Mouse (Mus musculus) forebrain, embryonic 14.5 days (tissue): ENCODE data around the gene Igdcc3. TPM values are rescaled to one million over a fixed set of nuclear protein-coding genes. Genes with fewer than 3 reads are reported as not detected.
A peak's percentile ranks its signal among the peaks of the same experiment; 100 is the strongest.

Experiments
- ATAC-seq: fragments of 200-750 bp; cut with Nextera tagmentation; 2 replicates; pipeline ENCODE4 v1.8.0; 2017; ENCODE audit warnings: mild to moderate bottlenecking, moderate library complexity
- DNase-seq: peaks from one replicate; pipeline ENCODE4 v3.0.0-alpha.2; 2015; ENCODE audit warnings: low spot score
- H3K27ac ChIP-seq: fragments of 300-500 bp; sonication (generic); 2 replicates; pipeline ENCODE4 v1.5.1; 2014; ENCODE audit warnings: low read depth, mild to moderate bottlenecking, control low read depth, low read length, moderate library complexity
- H3K27me3 ChIP-seq: fragments of 300-500 bp; sonication (generic); replicated peaks from 2 replicates; pipeline ENCODE4 v1.6.1; 2014; ENCODE audit warnings: low read length, control low read depth, mixed read lengths; ENCODE audit not compliant: control insufficient read depth, insufficient read depth
- H3K36me3 ChIP-seq: fragments of 300-500 bp; sonication (generic); 2 replicates; pipeline ENCODE4 v1.6.1; 2014; ENCODE audit warnings: low read length, control low read depth; ENCODE audit not compliant: control insufficient read depth, insufficient read depth
- H3K4me1 ChIP-seq: fragments of 300-500 bp; sonication (generic); 2 replicates; pipeline ENCODE4 v1.6.1; 2014; ENCODE audit warnings: antibody characterized with exemption, low read length, control low read depth; ENCODE audit not compliant: control insufficient read depth, insufficient read depth
- H3K4me2 ChIP-seq: fragments of 300-500 bp; sonication (generic); 2 replicates; pipeline ENCODE4 v1.6.1; 2014; ENCODE audit warnings: mild to moderate bottlenecking, control low read depth, low read length
- H3K4me3 ChIP-seq: fragments of 300-500 bp; sonication (generic); 2 replicates; pipeline ENCODE4 v1.5.1; 2014; ENCODE audit warnings: low read depth, low read length, control low read depth
- H3K9ac ChIP-seq: fragments of 300-500 bp; sonication (generic); 2 replicates; pipeline ENCODE4 v1.6.1; 2014; ENCODE audit warnings: mild to moderate bottlenecking, low read length, control low read depth, moderate library complexity
- H3K9me3 ChIP-seq: fragments of 300-500 bp; sonication (generic); replicated peaks from 2 replicates; pipeline ENCODE4 v1.6.1; 2016; ENCODE audit warnings: low read length, control low read depth, mixed read lengths; ENCODE audit not compliant: control insufficient read depth
- WGBS: fragments of 180-500 bp; shearing (Covaris S2); extraction: QIAGEN DNeasy Blood & Tissue Kit; methylation state at CpG from one replicate; pipeline ENCODE4 v1.1.7; 2014; 5-methylcytosine and 5-hydroxymethylcytosine counted together
- polyA plus RNA-seq: library from polyadenylated mRNA; unstranded; fragments of >200 nt; fragmentation: Nextera tagmentation; extraction: Ambion mirVana; gene quantifications from 2 replicates; pipeline ENCODE4 v1.2.1, GENCODE M21; 2014

Gene Igdcc3
- polyA plus RNA-seq, 1 experiment from 2014 or later, result 5.1 TPM

DNA sequence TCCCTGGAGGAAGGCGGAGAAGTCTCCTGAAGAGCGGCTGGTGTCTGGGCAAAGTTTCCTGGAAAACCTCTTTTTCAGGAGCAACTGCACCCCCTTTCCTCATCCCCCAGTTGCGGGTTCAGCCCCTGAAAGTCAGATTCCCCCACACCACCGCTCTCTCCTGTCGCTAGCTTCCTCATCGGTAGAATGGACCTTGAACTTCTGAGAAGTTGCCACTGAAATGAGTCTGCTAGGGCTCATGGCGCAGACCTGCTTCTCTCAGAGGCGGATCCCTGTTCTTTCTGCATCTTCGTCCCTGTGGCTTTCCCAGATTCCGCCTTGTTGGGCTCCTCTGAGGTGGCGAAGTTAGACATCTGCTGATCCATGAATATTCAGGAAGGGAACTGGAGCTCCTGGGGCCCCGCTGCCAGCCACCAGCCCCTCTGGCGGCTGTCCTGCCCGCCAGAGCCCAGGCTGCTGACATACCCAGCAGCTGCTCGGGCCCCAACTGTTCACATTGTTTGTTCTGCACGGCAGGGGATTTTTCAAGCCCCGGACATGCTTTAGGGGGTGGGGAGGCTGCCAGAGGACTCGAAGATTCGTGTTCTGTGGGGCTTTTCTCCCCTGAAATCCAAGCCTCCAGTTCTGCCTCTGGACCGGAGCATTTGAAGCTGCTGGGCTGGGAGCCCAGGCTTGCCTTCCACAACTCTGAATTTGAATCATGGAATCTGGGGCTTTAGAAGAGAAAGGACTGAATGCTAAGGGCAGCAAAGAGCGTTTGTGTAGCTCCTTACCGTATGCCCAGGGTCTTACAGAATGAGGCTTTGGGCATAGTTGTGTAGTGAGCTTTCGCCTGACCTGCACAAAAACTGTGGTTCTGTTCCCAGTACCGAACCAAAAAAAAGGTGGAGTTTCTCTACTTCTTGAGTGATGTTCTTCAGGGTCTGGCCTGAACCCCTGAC is 31.6 kb upstream of the Igdcc3 start:
- Histone ChIP-seq H3K4me2 (peak overlapping the region; percentile 37), H3K27me3 (no peaks in the 10 kb centered on the region), H3K4me3 (no peak overlapping the region), H3K9me3 (no peaks in the 10 kb centered on the region), H3K4me1 (peaks cover 19% of the 10 kb centered on the region), H3K9ac (peak overlapping the region; percentile 44; the same call in 1 of the 2 replicates), H3K27ac (peak overlapping the region; percentile 94), H3K36me3 (no peaks in the 10 kb centered on the region)
- ATAC-seq (peak; percentile 94), DNase-seq (peak; percentile 90)
- WGBS, result 5% methylated on average over 24 of the region's 24 CpGs

DNA sequence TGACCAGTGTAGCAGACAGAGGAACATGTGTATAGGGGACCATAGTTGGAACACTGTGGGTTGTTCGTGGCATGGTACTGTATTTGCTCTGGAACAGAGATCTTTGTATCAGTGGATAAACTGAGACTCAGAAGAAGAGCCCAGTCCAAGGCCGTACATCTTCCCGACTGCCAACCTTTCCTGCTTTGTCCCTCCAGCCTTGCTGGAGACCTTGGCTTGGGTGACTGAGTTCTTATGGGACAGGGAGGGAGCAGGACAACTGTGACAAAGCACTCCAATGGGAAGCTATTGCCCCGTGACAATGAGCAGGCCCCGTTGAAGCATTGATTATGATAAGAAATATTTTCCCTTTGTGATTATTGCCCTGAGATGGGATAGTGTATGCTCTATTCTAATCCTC is 29.3 kb upstream of the Igdcc3 start:
- Histone ChIP-seq H3K4me3 (no peak overlapping the region), H3K27ac (no peak overlapping the region), H3K4me2 (no peak overlapping the region), H3K27me3 (no peaks in the 10 kb centered on the region), H3K9ac (no peak overlapping the region), H3K4me1 (peaks cover 19% of the 10 kb centered on the region), H3K36me3 (peaks cover 5% of the 10 kb centered on the region; the same call in 1 of the 2 replicates), H3K9me3 (no peaks in the 10 kb centered on the region)
- ATAC-seq (no peak), DNase-seq (no peak)
- 96% methylated on average over 5 of the region's 5 CpGs for WGBS

DNA sequence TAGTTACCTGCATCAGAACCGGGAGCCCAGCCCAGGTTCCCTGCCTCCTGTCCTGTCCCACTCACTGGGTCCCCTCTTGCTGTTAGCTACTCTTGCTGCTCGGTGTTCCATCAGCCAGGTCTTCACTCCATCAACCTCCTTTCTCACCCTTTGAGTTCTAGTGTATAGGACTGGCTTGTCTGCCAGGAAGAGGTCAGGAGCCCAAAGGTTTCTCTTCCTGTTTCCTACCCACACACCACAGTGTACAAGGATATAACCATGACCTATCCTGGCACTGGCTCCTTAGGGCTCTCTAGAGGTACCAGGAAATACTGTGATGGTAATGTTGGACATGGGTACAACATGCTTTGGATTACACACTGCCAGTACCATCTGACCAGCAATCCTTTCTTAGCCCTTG is 27.3 kb upstream of the Igdcc3 start:
- Histone ChIP-seq H3K4me3 (no peak overlapping the region), H3K9ac (no peak overlapping the region), H3K4me1 (peaks cover 17% of the 10 kb centered on the region), H3K4me2 (no peak overlapping the region), H3K27ac (no peak overlapping the region), H3K27me3 (no peaks in the 10 kb centered on the region), H3K36me3 (peaks cover 10% of the 10 kb centered on the region), H3K9me3 (no peaks in the 10 kb centered on the region)
- no peak for ATAC-seq
- no peak for DNase-seq
- WGBS, result 86% methylated on average over 2 of the region's 2 CpGs

DNA sequence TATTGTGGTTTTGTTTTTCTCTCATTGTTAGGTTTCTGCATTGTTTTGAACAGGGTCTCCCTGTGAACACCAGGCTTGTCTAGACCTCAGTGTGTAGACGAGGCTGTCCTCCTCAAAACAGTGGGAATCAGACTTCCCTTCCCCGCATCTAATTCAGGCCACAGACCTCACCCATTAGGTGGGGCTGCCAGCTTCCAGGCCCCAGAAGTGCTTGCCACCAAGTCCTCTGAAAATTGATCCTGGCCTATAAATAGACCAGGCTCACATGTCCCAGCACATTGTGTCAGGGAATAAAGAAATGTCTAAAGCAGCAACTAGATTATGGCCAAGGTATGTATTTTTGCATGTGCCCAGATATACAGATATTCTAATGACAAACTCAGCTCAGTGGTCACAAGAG is 25.1 kb upstream of the Igdcc3 start:
- no peaks in the 10 kb centered on the region for H3K27me3 ChIP-seq
- no peak overlapping the region for H3K27ac ChIP-seq
- H3K4me2 ChIP-seq, result no peak overlapping the region
- H3K4me3 ChIP-seq, result no peak overlapping the region
- no peaks in the 10 kb centered on the region for H3K9me3 ChIP-seq
- peaks cover 14% of the 10 kb centered on the region for H3K36me3 ChIP-seq
- ATAC-seq (no peak), DNase-seq (no peak)
- 78% methylated on average over 2 of the region's 2 CpGs for WGBS
- no peaks in the 10 kb centered on the region for H3K4me1 ChIP-seq
- no peak overlapping the region for H3K9ac ChIP-seq

DNA sequence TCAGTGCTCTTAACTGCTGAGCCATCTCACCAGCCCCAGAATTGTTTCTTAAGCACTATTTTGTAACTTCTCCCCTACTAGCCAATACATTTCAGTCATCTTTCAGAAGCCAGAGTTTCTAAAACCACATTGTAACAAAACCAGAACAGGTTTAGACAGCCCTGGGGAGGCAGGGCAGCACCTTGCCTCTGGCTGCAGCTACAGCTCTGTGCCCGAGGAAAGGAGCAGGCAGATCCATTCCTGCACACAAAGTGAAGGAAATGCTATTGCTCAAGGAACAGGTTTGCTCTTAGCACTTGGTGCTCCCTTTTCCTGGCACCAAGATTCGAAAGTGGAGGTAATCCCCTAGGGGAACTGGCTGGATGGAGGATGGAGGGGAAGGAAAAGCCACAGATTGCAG is 23.5 kb upstream of the Igdcc3 start:
- H3K27ac ChIP-seq, result no peak overlapping the region
- no peak overlapping the region for H3K9ac ChIP-seq
- ATAC-seq (no peak), DNase-seq (no peak)
- H3K4me2 ChIP-seq, result no peak overlapping the region
- no peak overlapping the region for H3K4me3 ChIP-seq
- WGBS, result 71% methylated on average over 2 of the region's 2 CpGs
- peaks cover 14% of the 10 kb centered on the region for H3K36me3 ChIP-seq
- H3K4me1 ChIP-seq, result no peaks in the 10 kb centered on the region
- no peaks in the 10 kb centered on the region for H3K27me3 ChIP-seq
- H3K9me3 ChIP-seq, result no peaks in the 10 kb centered on the region

DNA sequence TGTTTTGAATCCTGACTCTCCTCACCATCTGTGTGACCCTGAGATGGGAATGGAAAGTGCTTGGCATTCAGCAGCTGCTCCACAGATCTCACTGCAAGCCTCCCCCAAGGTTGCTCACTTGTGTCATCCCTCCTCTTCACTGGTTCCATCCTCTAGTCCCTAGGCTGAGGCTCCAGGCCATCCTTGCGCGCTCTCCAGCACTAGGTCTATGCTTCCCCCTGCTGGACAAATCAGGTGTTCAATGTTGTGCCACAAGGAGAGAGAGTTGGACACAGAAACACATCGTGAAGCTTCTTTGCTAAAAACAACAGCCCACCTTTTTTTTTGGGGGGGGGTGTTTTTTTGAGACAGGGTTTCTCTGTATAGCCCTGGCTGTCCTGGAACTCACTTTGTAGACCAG is 20.1 kb upstream of the Igdcc3 start:
- WGBS, result 6% methylated on average over 3 of the region's 3 CpGs
- ATAC-seq, result peak; percentile 66

DNA sequence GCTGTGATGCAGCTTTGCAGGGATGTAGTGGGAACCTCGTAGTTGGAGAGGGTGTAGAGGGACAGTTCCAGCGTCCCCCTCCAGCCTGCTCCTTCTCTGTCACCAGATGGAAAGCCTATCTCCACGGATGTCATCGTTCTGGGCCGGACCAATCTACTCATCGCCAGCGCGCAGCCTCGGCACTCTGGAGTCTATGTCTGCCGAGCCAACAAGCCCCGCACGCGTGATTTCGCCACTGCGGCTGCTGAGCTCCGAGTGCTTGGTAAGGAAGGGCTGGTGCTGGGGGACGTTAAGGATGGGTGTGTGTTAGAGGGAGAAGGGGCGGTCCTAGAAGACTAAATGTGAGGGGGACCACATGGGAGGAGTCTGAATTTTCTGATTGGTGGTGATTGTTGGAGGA is 18.4 kb upstream of the Igdcc3 start:
- H3K27ac ChIP-seq, result no peak overlapping the region
- peaks cover 25% of the 10 kb centered on the region for H3K36me3 ChIP-seq
- peak overlapping the region; percentile 23; the same call in 1 of the 2 replicates for H3K4me2 ChIP-seq
- H3K4me1 ChIP-seq, result 0 out of 2 replicates have a peak, but pooled peaks cover 6% of the 10 kb centered on the region
- H3K9ac ChIP-seq, result no peak overlapping the region
- 24% methylated on average over 18 of the region's 18 CpGs for WGBS
- H3K27me3 ChIP-seq, result no peaks in the 10 kb centered on the region
- H3K9me3 ChIP-seq, result no peaks in the 10 kb centered on the region
- ATAC-seq (peak; percentile 35; the same call in 1 of the 2 replicates), DNase-seq (peak; percentile 36)
- no peak overlapping the region for H3K4me3 ChIP-seq

More for the DNA sequence above, 20.1 kb upstream of the Igdcc3 start:
- Histone ChIP-seq H3K4me3 (no peak overlapping the region), H3K36me3 (peaks cover 14% of the 10 kb centered on the region), H3K27ac (no peak overlapping the region), H3K9me3 (no peaks in the 10 kb centered on the region), H3K4me1 (0 out of 2 replicates have a peak, but pooled peaks cover 6% of the 10 kb centered on the region), H3K27me3 (no peaks in the 10 kb centered on the region), H3K9ac (no peak overlapping the region), H3K4me2 (no peak overlapping the region)
- DNase-seq, result peak; percentile 87

DNA sequence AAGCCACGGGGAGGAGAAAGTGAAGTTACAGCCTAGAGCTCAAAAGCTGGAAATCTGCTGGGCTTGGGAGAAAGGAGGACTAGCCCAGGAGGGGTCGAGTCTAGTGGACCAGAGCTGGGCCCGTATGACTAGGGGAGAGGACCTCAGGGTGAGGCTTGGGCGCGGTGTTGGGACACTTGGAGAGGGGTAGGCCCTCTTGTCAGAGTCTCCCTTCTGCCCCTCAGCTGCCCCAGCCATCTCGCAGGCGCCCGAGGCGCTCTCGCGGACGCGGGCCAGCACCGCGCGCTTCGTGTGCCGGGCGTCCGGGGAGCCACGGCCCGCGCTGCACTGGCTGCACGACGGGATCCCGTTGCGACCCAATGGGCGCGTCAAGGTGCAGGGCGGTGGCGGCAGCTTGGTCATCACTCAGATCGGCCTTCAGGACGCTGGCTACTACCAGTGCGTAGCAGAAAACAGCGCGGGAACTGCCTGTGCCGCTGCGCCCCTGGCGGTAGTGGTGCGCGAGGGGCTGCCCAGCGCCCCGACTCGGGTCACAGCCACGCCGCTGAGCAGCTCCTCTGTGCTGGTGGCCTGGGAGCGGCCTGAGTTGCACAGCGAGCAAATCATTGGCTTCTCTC is 17.3 kb upstream of the Igdcc3 start:
- ATAC-seq (peak; percentile 50), DNase-seq (peak; percentile 73)
- Histone ChIP-seq H3K27ac (no peak overlapping the region), H3K9ac (peak overlapping the region; percentile 68), H3K36me3 (peaks cover 20% of the 10 kb centered on the region), H3K4me2 (peak overlapping the region; percentile 84), H3K4me3 (peak overlapping the region; percentile 38), H3K9me3 (no peaks in the 10 kb centered on the region), H3K27me3 (no peaks in the 10 kb centered on the region), H3K4me1 (0 out of 2 replicates have a peak, but pooled peaks cover 6% of the 10 kb centered on the region)
- 2% methylated on average over 35 of the region's 48 CpGs for WGBS
